Mouse (Mus musculus) spleen, postnatal 10 days (tissue): ENCODE measurements at regions not wholly inside any gene's neighbourhood (a gene's known extent, or its start where the extent isn't known, plus 50 kb on each side); places are given as distances from the start of the nearest gene placed in this dataset.

Experiments
- DNase-seq, 2 experiments: peaks; one replicate each; pipeline ENCODE4 v3.0.0; 2021 to 2022; ENCODE audit warnings: low spot score in 2 of 2

- DNase-seq = no peak
Measured at GRCm38 (mm10) chr6:66236368-66236767, 284.0 kb downstream of the 4930544G11Rik start.

DNA sequence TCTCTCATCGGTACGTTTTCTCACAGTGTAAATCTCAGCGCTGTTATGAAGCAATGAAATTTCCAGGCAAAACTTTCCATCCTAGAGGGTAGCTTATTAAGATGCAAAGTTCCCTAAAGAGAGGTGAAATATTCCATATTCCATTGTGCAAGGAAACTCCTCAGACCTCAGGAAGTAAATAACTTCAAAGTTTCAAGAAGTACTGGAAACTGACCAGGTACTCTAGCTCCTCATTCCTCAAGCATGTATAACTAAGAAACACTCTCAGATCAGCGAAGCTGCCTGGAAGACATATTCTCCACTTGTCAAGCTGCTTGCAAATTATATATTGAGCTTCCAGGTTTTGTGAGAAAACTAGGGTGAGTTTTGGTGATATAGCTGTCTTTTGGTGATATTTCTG, 279.8 kb upstream of the Mad2l1 start:
- no peak for DNase-seq

GRCm38 (mm10) chr6:66263429-66263828, 271.8 kb upstream of the Mad2l1 start:
- no peak for DNase-seq

GRCm38 (mm10) chr6:66263918-66264317, 271.3 kb upstream of the Mad2l1 start:
- DNase-seq = no peak

- DNase-seq = no peak
Measured at GRCm38 (mm10) chr6:66268427-66268826, 266.8 kb upstream of the Mad2l1 start.

- no peak for DNase-seq
Measured at GRCm38 (mm10) chr6:66271414-66272206, 263.6 kb upstream of the Mad2l1 start.

- no peak for DNase-seq
Measured at GRCm38 (mm10) chr6:66272216-66272615, 263.0 kb upstream of the Mad2l1 start.

DNA sequence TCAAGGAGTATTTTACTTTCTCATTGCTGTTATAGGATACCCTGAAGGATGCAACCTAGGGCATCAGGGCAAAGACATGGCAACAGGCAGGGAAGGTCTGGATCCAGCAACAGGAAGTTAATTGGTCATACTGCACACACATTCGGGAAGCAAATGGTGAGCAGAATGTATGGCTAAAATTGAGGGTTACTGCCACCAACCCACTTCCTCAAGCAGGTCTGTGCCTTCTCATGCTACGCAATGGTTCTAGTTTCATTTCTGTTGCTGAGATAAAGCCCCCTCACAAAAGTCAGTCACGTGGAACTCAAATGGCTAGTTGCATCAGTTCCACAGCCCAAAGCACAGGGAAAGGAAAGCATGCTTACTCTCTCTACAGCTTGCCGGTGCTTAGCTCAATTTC, 260.5 kb upstream of the Mad2l1 start:
- DNase-seq = no peak

- no peak for DNase-seq
Measured at GRCm38 (mm10) chr6:66280701-66281100, 254.5 kb upstream of the Mad2l1 start.

DNA sequence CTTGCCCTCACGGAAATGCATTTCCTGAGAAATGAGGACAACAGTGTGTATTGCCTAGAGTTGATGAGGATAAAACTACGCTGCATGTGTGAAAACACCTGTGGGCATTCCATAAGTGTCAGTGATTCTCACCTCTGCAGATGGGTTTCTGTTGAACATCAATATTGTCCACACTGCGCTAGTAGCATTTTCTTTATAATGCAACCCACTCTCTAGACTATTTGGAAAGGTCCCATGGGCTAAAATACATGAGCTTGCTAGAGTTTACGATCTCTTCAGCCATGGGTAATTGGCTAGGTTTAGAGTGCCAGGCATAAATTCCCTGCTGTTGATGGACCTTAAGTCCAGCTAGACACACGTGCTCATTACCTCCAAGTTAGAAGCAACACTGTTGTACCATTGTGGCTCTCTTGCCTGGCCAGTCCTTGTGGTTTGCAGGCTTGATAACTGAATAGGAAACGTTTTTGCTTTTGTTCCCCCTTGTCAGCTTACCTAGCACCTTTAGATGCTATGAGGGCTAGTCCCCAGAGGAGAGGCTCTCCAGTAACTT, 252.5 kb upstream of the Mad2l1 start:
- DNase-seq = no peak

GRCm38 (mm10) chr6:66283521-66283920, 251.7 kb upstream of the Mad2l1 start:
- DNase-seq = no peak

- DNase-seq = no peak
Measured at GRCm38 (mm10) chr6:66287607-66288006, 247.6 kb upstream of the Mad2l1 start.

- no peak for DNase-seq
Measured at GRCm38 (mm10) chr6:66289196-66289595, 246.0 kb upstream of the Mad2l1 start.

GRCm38 (mm10) chr6:66291576-66291975, 243.6 kb upstream of the Mad2l1 start:
- no peak for DNase-seq

DNA sequence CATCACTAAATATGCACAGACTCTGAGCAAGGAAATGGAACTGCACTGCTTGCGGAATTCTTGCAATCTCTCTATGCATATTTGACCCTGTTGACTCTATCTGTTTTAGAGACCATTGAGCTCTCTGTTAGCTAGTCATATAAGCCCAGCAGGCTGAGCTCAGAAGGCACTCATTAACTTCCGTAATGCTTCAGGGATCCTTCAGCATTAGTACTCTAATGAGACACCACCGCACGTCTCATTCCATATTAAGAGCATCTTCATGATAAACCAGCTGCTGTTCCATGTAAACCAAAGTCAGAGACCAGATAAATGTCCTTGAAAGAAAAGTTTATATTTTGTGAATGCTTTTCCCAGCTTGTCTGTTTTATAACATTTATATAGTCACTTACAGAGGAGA, 237.1 kb upstream of the Mad2l1 start:
- no peak for DNase-seq

DNA sequence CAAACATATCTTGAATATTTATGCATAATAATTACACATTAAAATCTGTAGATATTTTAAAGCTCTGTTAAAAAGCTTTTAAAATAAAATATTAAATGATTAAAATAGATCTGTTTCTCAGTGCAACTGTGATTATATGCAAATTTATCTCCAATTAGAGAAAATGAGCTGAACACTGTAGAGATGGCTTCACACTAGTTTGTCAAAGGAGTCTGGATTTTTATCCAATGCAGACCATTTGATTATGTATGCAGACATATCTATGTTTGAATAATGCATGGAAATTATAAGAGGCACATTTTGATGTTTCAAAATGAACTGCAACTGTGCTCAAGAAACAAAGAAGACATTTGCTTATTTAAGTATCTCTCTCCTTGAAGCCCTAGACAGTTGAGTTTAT, 235.0 kb upstream of the Mad2l1 start:
- no peak for DNase-seq

DNA sequence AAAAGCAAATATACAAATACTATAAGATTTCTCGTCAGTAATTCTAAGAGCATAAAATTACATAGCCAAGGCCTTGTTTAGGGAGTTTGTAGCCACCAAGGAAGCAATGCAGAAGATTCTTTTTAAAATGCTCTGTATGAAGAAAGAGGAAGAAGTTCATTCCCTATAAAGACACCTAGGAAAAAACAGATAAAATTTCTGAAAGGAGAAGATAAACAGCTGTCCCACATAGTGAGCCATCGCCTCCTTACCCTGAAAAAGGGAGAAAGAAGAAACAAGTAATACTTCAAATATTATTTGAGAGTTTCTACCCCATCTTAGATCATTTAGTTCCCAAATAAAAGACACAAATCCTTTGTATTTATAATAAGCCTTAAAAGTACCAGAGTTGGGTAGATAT, 190.3 kb upstream of the Mad2l1 start:
- no peak for DNase-seq

DNA sequence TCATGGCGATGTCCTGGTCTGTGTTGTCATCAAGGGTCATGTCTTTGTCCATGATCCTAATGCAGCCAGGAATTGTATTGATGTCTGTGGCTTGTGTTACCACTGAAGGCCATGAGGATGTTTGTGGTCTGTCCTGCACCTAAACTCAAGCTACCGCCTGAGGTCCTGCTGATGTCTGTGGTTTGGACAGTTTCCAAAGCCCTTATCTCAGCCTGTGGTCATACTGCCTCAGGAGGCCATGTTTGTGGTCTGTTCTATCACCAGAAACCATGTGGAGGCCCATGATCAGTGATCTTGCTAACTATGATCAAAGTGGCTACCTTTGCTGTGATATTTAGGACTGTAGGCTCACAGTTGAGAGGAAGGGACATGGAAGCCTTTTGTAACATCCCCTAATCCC, 187.8 kb upstream of the Mad2l1 start:
- no peak for DNase-seq

GRCm38 (mm10) chr6:66361130-66361529, 174.1 kb upstream of the Mad2l1 start:
- no peak for DNase-seq

GRCm38 (mm10) chr6:66367263-66367662, 167.9 kb upstream of the Mad2l1 start:
- DNase-seq = no peak

DNA sequence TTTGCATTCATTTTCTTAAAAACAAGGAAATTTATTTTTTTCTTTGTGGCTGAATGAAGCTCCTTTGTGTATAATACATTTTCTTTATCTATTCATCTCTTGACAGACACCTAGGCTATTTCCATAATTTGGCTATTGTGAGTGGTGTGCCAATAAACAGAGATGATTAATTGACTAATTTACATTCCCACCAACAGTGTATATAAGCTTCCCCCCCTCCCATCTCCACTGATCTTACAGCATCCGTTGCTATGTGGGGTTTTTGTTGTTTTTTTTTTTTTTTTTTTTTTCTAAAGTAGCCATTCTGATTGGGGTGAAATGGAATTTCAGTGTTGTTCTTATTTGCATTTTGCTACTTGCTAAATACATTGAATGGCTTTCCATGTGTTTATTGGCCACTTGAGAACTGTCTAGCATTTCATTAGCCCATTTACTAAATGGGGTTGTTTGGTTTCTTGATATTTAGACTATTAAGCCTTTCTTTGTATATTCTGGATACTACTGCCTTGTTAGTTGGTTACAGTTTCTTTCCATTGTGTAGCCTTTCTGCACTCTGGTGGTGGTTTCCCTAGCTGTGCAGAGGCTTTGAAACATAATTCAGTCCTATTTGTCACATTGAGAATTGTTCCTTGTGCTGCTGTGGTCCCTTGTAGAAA, 153.8 kb upstream of the Mad2l1 start:
- no peak for DNase-seq

DNA sequence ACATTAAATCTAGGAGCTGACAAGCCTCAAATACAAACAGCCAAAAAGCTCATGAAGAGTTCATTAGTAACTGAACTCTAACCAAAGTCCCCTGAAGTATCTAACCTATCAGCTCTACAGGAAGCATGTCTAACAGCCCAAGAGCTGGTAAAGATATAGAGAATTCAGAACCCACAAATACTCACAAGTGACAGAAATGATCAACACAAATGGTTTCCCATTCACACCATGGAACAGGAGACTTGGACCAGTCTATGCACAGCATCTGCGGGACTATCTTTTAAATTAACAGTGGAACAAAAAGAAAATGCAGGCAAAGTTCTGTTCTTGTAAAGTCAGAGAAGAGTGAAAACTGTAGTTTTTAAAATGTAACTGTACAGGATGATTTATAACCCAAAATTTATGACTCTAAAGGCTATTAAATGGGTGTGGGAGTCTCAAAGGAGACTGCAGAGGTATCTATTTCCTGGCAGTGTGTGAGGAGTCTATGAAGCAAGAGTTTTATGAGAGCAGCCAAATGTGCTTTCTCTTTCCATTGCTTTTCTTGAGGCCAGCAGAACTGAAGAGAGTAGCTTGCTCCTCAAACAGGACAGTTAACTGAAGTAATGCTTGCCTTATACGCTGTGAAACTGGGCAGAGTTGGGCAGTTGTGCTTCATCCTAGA, 152.7 kb upstream of the Mad2l1 start:
- DNase-seq = no peak

- no peak for DNase-seq
Measured at GRCm38 (mm10) chr6:66395147-66395546, 140.0 kb upstream of the Mad2l1 start.
